Mouse (Mus musculus) cerebellum, postnatal 10 days (tissue): ENCODE results near the gene Pagr1b.

Source experiments
- DNase-seq, 2 experiments: peaks; one replicate each; pipeline ENCODE4 v3.0.0; 2021; ENCODE audit warnings: mixed read lengths in 2 of 2

Pagr1b gene

DNA sequence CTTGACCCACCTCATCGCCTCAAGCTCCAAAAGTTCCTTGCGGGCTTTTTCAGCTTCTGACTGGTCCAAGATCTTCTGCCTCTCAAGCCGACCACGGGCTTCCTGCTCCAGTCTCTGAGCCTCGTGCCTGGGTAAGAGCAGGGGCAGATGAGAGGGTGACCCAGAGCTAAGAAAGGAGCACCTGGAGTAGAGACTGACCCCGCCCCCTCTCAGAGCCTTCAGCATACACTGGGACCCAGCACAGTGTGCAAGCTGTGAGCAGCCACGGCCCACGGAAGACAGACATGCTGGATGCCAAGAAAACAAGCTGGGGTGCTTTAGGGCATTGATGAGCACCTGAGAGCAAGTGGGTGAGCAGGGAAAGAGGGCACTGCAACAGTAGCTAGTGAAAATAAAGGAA, 27.5 kb downstream of the Pagr1b start:
- DNase-seq, result no peak

DNA sequence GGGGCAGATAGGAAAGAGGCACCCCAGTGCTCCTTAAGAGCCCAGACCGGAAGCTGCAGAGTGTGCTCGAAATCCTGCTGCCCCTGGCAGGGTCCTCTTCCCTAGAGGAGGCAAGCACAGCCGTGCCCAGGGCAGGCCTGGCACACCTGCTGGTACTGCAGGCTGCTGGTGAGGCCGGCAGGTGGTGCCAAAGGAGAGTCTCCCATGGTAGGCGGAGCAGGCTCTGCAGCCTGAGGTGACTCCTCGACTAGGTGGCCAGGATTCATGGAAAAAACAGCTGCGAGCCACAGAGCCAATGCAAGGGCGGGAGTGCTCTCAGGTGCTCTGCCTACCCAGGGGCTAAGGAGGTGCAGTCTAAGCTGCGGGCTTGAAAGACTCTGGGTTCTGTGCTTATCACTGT, 30.0 kb downstream of the Pagr1b start:
- peak; percentile 78 to 79 for DNase-seq

DNA sequence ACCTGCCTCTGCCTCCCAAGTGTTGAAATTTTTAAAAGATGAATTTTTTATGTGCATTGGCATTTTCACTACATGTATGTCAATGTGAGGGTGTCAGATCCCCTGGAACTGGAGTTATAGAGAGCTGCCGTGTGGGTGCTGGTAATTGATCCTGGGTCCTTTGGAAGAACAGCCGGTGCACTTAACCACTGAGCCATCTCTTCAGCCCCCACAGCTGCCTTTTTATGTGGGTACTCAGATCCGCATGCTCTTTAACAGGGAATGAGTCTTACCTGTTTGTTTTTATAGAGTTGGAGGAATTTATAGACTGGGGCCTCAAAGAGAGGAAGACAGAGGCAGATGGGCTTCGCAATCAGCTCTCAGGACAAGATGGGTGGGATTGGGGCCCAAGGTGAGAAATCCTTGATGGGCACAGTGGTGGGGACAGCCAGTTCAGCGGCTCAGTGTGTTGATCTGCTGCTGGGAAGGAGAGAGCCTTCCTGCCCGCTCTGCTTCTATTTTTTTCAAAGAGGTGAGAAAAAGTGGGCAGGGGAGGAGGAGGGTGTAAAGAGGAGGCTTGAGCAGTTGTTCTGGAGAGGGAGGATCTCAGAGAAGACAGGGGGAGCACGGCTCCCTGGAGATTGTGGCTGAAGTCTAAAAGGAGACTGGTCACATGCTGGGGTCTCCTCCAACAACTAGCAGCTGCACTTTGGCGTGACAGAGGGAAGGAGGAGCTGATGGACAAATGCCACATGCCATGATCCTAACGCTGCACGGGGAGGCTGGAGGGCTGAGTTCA, 31.4 kb downstream of the Pagr1b start:
- DNase-seq, result no peak

- no peak for DNase-seq
Observed at GRCm38 (mm10) chr7:126983113-126983512, 33.2 kb downstream of the Pagr1b start.

DNA sequence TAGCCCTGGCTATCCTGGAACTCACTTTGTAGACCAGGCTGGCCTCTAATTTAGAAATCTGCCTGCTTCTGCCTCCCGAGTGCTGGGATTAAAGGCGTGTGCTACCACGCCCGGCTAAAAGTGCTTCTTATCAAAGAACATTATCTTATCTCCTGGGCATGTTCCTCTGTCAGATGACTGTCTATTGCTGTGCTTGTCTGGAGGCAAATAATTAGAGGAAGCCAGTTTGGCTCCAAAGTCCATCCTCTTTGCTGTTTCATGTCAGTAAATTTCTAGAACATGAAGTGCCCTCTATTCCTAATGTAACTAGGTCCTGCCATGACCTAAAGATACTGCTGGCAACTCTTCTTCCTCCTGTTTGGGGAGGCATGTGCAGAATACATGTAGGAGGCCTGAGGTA, 34.2 kb downstream of the Pagr1b start:
- no peak for DNase-seq

DNA sequence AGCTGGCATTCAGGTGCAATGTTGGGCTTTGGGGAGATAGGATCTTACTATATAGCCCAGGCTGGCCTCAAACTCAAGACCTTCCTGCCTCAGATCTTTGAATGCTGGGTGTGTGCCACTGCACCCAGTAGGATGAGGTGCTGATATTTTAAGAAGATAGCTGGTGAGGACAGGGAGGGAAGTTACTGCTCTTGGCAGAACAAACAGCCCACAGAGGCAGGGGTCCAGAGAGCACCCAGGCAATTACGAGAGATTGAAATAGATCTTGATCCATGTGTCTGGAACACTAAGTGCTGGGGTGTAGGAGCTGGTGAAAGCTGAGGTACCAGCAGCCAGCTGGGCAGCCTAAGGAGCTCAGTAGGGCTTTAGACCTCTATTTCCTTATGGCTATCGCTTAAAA, 34.7 kb downstream of the Pagr1b start:
- no peak for DNase-seq

DNA sequence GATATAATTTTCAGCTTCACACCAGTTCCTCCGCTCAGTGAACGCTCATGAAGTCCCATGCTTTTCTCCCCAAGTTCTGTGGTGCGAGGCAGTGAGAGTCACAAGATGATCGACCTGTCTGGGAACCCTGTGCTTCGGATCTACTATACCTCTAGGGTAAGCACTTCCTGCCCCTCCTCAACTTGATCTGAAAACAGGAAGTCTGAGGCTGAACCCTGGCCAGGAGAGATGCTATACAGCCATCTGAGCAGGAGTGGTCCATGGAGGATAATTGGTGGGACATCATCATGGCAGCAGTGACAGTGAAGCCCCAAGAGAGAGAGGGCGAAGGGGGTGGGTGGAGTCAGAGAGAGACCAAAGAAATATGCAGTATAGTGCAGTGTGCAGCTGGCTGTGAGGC, 37.4 kb downstream of the Pagr1b start:
- no peak for DNase-seq

DNA sequence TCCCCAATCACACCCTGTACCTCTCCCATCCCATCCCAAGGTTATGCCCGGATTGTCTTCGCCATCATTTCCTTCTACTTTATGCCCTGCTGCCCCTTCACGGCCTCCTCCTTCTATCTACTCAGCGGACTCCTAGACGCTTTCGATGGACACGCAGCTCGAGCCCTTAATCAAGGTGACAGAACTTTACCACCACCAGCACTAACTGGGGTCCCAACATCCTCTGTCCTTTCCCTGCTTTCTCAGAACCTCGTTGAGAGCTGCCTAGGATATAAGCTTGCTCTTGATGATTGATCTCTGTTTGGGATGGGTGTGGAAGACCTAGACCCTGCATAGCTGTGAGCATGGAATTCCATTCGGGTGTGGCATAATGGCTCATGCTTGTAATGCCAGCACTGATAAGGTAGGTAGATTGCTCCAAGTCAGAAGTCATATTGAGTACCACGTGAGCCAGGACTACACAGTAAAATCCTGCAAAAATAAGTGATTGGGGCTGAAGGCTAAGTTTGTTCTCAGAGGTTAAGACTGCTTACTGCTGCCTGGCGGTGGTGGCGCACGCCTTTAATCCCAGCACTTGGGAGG, 39.3 kb downstream of the Pagr1b start:
- DNase-seq, result no peak

DNA sequence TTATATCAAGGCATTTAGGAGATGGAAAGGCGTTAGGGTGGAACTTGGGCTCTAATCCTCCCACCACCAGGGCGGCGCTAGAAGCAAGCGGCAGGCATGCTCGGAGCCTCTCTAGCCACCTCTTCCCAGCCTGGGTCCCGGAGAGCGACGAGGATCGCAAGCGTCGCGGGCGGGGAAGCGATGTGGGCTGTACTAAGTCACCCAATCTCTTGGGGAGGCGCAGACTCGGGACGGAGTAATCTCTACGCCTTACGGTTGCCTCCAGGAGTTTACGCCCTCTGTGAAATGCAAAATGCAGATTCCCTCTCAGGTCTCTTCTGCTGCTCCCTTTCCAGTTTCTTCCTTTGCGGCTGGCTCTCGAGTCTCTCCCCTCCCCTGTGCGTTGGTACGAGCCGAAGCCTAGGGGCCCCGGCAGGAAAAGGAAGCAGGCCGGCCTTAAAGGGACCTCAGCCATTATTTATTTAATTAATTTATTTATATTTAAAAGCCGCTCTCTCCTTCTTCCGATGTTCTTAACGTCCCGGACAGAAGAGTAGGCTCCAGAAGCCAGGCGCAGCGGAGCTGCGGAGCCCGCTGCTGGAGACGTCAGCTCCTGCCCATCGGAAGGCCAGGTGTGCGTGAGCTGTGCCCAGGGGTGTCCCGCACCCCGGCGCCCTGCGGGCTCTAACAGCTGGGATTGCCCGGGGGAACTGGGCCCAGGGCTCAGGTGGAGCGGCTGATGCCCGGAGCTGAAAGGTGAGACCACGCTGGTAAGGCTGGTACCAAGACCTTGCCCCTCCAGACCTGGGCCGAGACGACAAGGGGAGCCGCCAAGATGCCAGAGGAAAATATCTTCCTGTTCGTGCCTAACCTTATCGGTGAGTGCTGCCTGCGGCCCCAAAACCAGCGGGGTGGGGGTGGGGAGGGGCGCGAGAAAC, 40.1 kb downstream of the Pagr1b start, which contains the start of gene Cdiptos:
Gene Cdiptos, minus strand, starts transcription at position 149 of the 917 bp plus-strand sequence.
- peak; percentile 99 to 100 for DNase-seq

GRCm38 (mm10) chr7:126975893-126975949, 40.6 kb downstream of the Pagr1b start, which contains the start of gene Cdipt:
Gene Cdipt, plus strand, starts transcription at chr7:126975914.
- DNase-seq, result no peak

- DNase-seq, result peak in 1 of 2 experiments; percentile 34
Observed at GRCm38 (mm10) chr7:126975493-126975892, 40.8 kb downstream of the Pagr1b start.

GRCm38 (mm10) chr7:126967361-126967760, 48.9 kb downstream of the Pagr1b start:
- no peak for DNase-seq

GRCm38 (mm10) chr7:126965568-126965967, 50.7 kb downstream of the Pagr1b start:
- peak; percentile 80 to 82 for DNase-seq

GRCm38 (mm10) chr7:126963548-126964286, 52.6 kb downstream of the Pagr1b start:
- DNase-seq, result peak; percentile 49 to 57

GRCm38 (mm10) chr7:126961965-126962364, 54.3 kb downstream of the Pagr1b start:
- no peak for DNase-seq

DNA sequence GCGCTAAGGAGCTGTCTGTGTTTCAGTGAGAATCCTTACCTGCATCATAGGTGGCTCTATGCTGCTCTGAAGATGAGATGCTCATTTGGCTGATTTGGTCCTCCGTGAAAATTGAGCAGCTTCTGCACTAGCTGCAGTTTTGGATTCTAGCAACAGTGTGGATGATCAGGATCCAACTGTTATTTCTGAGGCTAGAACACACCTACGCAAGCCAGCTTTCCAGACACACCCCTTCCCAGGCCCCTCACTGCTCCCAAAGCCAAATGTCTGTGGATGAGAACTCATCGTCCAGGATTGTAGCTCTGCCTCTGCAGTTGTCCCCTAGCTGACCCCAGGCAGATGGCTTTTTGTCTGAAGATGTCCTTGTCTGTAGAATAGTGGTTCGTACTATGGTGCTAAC, 55.2 kb downstream of the Pagr1b start:
- DNase-seq, result no peak

GRCm38 (mm10) chr7:126959780-126960179, 56.5 kb downstream of the Pagr1b start:
- DNase-seq, result no peak

GRCm38 (mm10) chr7:126955125-126955524, 61.2 kb downstream of the Pagr1b start:
- no peak for DNase-seq

DNA sequence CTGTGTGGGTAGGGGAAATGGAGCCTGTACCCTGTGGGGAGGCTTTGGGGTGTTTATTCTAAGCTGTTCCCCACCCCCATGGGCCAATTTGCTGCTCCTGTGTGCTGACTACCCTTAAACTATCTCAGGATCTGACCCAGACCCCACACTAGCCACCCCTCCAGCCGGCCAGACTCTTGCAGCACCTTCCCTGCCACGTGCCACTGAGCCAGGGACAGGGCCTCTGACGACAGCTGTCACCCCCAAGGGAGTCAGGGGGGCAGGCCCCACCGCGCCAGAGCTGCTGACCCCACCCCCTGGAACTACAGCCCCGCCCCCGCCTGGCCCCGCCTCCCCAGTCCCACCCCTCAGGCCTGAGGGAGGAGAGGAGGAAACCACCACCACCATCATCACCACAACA, 63.6 kb downstream of the Pagr1b start:
- DNase-seq, result peak; percentile 29 to 47

DNA sequence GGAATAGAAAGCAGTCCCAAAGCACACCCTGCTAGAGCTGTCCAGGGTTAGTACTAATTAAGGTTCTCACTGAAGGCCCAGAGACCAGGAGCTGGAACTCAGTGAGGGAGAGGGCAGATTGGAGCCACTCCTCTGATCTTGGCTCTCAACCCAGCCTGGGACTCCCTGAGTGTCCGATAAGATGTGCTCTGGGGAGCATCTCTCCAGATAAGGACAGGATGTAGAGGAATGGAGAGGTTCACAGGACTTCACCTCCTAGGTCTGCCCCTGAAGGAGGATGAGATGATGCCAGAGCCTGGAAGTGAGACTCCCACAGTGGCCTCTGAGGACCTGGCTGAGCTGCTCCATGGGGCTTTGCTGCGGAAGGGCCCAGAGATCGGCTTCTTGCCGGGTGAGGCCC, 64.5 kb downstream of the Pagr1b start:
- DNase-seq, result peak in 1 of 2 experiments; percentile 44
